Mouse (Mus musculus): ENCODE measurements around the gene Ddx43. TPM values are rescaled to one million over a fixed set of nuclear protein-coding genes. Genes with fewer than 3 reads are reported as not detected.

Gene Ddx43
- polyA plus RNA-seq, 1 experiment from 2014 or later, result 0.15 TPM

DNA sequence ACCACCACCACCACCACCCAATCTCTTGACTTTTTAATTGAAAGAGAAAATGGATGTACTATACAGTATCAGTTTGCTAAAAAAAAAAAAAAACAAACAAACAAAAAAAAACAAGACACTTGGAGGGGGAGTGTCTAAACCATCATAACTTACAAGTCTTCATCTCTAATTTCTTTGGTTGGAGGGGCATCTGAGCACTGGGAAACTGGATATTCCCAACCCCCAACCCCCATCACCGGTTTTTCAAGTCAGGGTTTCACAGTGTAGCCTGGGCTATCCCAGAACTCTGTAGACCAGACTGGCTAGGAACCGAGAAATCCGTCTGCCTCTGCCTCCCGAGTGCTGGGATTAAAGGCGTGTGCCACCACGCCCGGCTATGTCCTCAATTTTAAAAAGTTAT, 25.8 kb upstream of the Ddx43 start:
- H3K4me3 ChIP-seq (replicated peaks; ENCODE audit: low read length), result no peak overlapping the region
- WGBS, result 83% methylated on average over 7 of the region's 7 CpGs
- H3K36me3 ChIP-seq (ENCODE audit: control insufficient read depth, insufficient read depth, low read length), result no peaks in the 10 kb centered on the region
- no peaks in the 10 kb centered on the region for H3K27me3 ChIP-seq (ENCODE audit: control insufficient read depth, insufficient read depth, low read length)
- H3K27ac ChIP-seq (ENCODE audit: low read length), result no peak overlapping the region
- no peaks in the 10 kb centered on the region; the same call in 1 of the 2 replicates for H3K4me1 ChIP-seq (ENCODE audit: control insufficient read depth, insufficient read depth, low read length)
- no peak overlapping the region for H3K4me2 ChIP-seq (ENCODE audit: low read depth, low read length)
- no peak for ATAC-seq (ENCODE audit: insufficient read depth, low FRiP score)
- no peaks in the 10 kb centered on the region for H3K9me3 ChIP-seq (replicated peaks; ENCODE audit: control insufficient read depth, low read length)
- no peak overlapping the region for H3K9ac ChIP-seq (ENCODE audit: low read length)

DNA sequence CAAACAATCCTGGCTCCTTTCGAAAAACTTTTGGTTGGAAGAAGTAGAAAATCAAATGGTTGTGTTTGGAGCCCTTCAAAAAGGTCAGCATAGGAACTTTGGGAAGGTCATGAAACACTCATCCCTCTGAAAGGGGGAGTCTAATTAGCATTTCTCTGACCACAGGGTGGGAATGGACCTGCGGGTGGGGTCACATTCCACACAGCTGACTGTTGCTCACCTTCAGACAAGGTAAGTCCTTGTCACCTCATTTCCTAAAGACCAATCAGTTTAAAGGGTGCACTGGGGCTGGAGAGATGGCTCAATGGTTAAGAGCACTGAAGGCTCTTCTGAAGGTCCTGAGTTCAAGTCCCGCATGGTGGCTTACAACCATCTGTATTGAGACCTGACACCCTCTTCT, 24.1 kb upstream of the Ddx43 start:
- 92% methylated on average over 3 of the region's 3 CpGs for WGBS
- no peaks in the 10 kb centered on the region for H3K9me3 ChIP-seq (replicated peaks; ENCODE audit: control insufficient read depth, low read length)
- H3K4me1 ChIP-seq (ENCODE audit: control insufficient read depth, insufficient read depth, low read length), result no peaks in the 10 kb centered on the region
- H3K27ac ChIP-seq (ENCODE audit: low read length), result no peak overlapping the region
- H3K36me3 ChIP-seq (ENCODE audit: control insufficient read depth, insufficient read depth, low read length), result no peaks in the 10 kb centered on the region
- no peak for ATAC-seq (ENCODE audit: insufficient read depth, low FRiP score)
- no peak overlapping the region for H3K9ac ChIP-seq (ENCODE audit: low read length)
- H3K4me2 ChIP-seq (ENCODE audit: low read depth, low read length), result no peak overlapping the region
- no peaks in the 10 kb centered on the region for H3K27me3 ChIP-seq (ENCODE audit: control insufficient read depth, insufficient read depth, low read length)
- no peak overlapping the region for H3K4me3 ChIP-seq (replicated peaks; ENCODE audit: low read length)

DNA sequence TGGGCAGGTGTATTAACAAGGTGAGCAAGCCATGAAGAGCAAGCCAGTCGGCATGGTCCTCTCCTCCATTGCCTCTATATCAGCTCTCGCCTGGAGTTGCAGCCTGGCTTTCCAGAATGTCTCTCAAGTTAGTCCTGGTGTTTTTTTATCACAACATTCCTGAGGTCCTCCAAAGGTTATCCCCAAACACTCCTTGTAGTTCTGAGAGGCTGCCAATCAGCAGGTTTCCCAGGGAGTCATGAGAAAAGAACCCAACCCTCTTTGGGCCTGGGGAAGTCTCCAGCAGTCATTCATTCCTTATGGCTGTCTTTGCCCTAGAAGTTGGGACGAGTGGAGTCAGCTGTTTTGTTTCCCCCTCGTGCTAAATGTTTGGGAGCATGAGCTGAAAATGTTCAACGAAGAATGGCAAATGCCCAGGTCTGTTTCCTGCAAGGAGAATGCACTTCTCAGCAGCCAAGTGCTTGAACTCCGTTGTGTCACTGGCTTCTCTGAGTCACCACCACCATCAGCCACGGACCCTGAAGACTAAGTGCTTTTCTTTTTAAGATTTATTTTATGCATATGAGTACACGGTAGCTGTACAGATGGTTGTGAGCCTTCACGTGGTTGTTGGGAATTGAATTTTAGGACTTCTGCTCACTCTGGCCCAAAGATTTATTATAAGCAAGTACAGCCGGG, 22.6 kb upstream of the Ddx43 start:
- ATAC-seq (ENCODE audit: insufficient read depth, low FRiP score), result no peak
- 78% methylated on average over 10 of the region's 10 CpGs for WGBS
- Histone ChIP-seq H3K4me1 (ENCODE audit: control insufficient read depth, insufficient read depth, low read length) (no peaks in the 10 kb centered on the region; the same call in 1 of the 2 replicates), H3K9ac (ENCODE audit: low read length) (no peak overlapping the region), H3K27me3 (ENCODE audit: control insufficient read depth, insufficient read depth, low read length) (peaks cover 4% of the 10 kb centered on the region; the same call in 1 of the 2 replicates), H3K36me3 (ENCODE audit: control insufficient read depth, insufficient read depth, low read length) (no peaks in the 10 kb centered on the region), H3K4me2 (ENCODE audit: low read depth, low read length) (no peak overlapping the region), H3K9me3 (replicated peaks; ENCODE audit: control insufficient read depth, low read length) (no peaks in the 10 kb centered on the region), H3K4me3 (replicated peaks; ENCODE audit: low read length) (no peak overlapping the region), H3K27ac (ENCODE audit: low read length) (no peak overlapping the region)

DNA sequence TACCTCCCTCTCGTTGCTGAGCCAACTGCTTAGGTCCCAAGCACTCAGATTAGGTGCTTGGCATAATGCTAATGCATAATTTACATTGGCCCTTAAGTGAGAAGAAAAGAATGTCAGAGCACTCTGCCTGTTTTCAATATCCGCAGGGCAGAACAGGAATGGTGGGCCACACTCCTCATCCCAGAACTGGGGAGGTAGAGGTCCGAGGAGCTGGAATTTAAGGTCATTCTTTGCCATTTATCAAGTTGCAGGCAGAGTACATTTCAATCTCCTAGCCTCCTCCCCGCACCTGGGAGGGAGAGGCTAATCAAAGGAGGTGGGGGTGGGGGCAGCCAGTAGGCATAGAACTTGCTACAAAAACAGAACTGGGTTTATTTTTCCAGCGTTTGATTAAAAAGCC, 21.2 kb upstream of the Ddx43 start:
- H3K9ac ChIP-seq (ENCODE audit: low read length), result no peak overlapping the region
- no peak overlapping the region for H3K4me3 ChIP-seq (replicated peaks; ENCODE audit: low read length)
- no peaks in the 10 kb centered on the region for H3K9me3 ChIP-seq (replicated peaks; ENCODE audit: control insufficient read depth, low read length)
- H3K36me3 ChIP-seq (ENCODE audit: control insufficient read depth, insufficient read depth, low read length), result no peaks in the 10 kb centered on the region
- peak; percentile 33; the same call in 1 of the 2 replicates for ATAC-seq (ENCODE audit: insufficient read depth, low FRiP score)
- no peak overlapping the region for H3K4me2 ChIP-seq (ENCODE audit: low read depth, low read length)
- peaks cover 8% of the 10 kb centered on the region; the same call in 1 of the 2 replicates for H3K27me3 ChIP-seq (ENCODE audit: control insufficient read depth, insufficient read depth, low read length)
- WGBS, result 31% methylated on average over 5 of the region's 5 CpGs
- H3K27ac ChIP-seq (ENCODE audit: low read length), result no peak overlapping the region
- peaks cover 3% of the 10 kb centered on the region for H3K4me1 ChIP-seq (ENCODE audit: control insufficient read depth, insufficient read depth, low read length)

GRCm38 (mm10) chr9:78374885-78375389, 20.6 kb upstream of the Ddx43 start:
- Histone ChIP-seq H3K4me1 (ENCODE audit: control insufficient read depth, insufficient read depth, low read length) (peaks cover 3% of the 10 kb centered on the region), H3K9ac (ENCODE audit: low read length) (no peak overlapping the region), H3K4me2 (ENCODE audit: low read depth, low read length) (no peak overlapping the region), H3K27me3 (ENCODE audit: control insufficient read depth, insufficient read depth, low read length) (peaks cover 8% of the 10 kb centered on the region; the same call in 1 of the 2 replicates), H3K9me3 (replicated peaks; ENCODE audit: control insufficient read depth, low read length) (no peaks in the 10 kb centered on the region), H3K36me3 (ENCODE audit: control insufficient read depth, insufficient read depth, low read length) (no peaks in the 10 kb centered on the region), H3K4me3 (replicated peaks; ENCODE audit: low read length) (no peak overlapping the region), H3K27ac (ENCODE audit: low read length) (no peak overlapping the region)
- ATAC-seq (ENCODE audit: insufficient read depth, low FRiP score), result no peak
- whole genome bisulfite sequencing, result 72% methylated on average over 1 of the region's 1 CpGs

DNA sequence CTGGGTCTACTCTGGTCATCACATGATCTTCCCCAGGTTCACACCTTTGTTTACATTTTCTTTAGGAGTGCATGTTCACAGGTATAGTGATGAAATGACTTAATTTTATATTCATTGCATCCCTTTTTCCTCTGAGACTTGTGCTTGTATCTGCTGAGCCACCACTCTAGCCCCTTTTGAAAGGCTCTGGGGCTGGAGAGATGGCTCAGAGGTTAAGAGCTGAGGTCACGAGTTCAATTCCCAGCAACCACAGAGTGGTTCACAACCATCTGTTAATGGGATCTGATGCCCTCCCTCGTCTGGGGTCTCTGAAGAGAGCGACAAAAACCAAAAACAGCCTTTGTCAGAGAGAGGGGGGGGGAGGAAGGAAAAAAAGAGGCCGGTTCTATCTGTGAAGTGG, 20.1 kb upstream of the Ddx43 start:
- peaks cover 3% of the 10 kb centered on the region for H3K4me1 ChIP-seq (ENCODE audit: control insufficient read depth, insufficient read depth, low read length)
- no peak for ATAC-seq (ENCODE audit: insufficient read depth, low FRiP score)
- no peak overlapping the region for H3K4me2 ChIP-seq (ENCODE audit: low read depth, low read length)
- no peaks in the 10 kb centered on the region for H3K9me3 ChIP-seq (replicated peaks; ENCODE audit: control insufficient read depth, low read length)
- peaks cover 8% of the 10 kb centered on the region; the same call in 1 of the 2 replicates for H3K27me3 ChIP-seq (ENCODE audit: control insufficient read depth, insufficient read depth, low read length)
- no peak overlapping the region for H3K4me3 ChIP-seq (replicated peaks; ENCODE audit: low read length)
- 67% methylated on average over 4 of the region's 4 CpGs for WGBS
- H3K36me3 ChIP-seq (ENCODE audit: control insufficient read depth, insufficient read depth, low read length), result no peaks in the 10 kb centered on the region
- no peak overlapping the region for H3K9ac ChIP-seq (ENCODE audit: low read length)
- no peak overlapping the region for H3K27ac ChIP-seq (ENCODE audit: low read length)

- H3K4me1 ChIP-seq (ENCODE audit: control insufficient read depth, insufficient read depth, low read length), result peaks cover 3% of the 10 kb centered on the region
- no peaks in the 10 kb centered on the region for H3K36me3 ChIP-seq (ENCODE audit: control insufficient read depth, insufficient read depth, low read length)
- no peaks in the 10 kb centered on the region for H3K9me3 ChIP-seq (replicated peaks; ENCODE audit: control insufficient read depth, low read length)
- no peak overlapping the region for H3K9ac ChIP-seq (ENCODE audit: low read length)
- peak overlapping the region; percentile 54; the same call in 1 of the 2 replicates for H3K4me2 ChIP-seq (ENCODE audit: low read depth, low read length)
- peaks cover 8% of the 10 kb centered on the region; the same call in 1 of the 2 replicates for H3K27me3 ChIP-seq (ENCODE audit: control insufficient read depth, insufficient read depth, low read length)
- no peak for ATAC-seq (ENCODE audit: insufficient read depth, low FRiP score)
- 52% methylated on average over 8 of the region's 8 CpGs for WGBS
- H3K27ac ChIP-seq (ENCODE audit: low read length), result no peak overlapping the region
- peak overlapping the region; percentile 28 for H3K4me3 ChIP-seq (replicated peaks; ENCODE audit: low read length)
These were observed 18.0 kb upstream of the Ddx43 start for GRCm38 (mm10) chr9:78377546-78377945.

- 4% methylated on average over 21 of the region's 23 CpGs for WGBS
- Histone ChIP-seq H3K36me3 (ENCODE audit: control insufficient read depth, insufficient read depth, low read length) (no peaks in the 10 kb centered on the region), H3K4me2 (ENCODE audit: low read depth, low read length) (peak within 1 kb of the TSS; percentile 54), H3K27me3 (ENCODE audit: control insufficient read depth, insufficient read depth, low read length) (peaks cover 8% of the 10 kb centered on the region; the same call in 1 of the 2 replicates), H3K4me1 (ENCODE audit: control insufficient read depth, insufficient read depth, low read length) (peaks cover 3% of the 10 kb centered on the region), H3K27ac (ENCODE audit: low read length) (no peak within 1 kb of the TSS), H3K4me3 (replicated peaks; ENCODE audit: low read length) (peak within 1 kb of the TSS; percentile 28), H3K9me3 (replicated peaks; ENCODE audit: control insufficient read depth, low read length) (no peaks in the 10 kb centered on the region), H3K9ac (ENCODE audit: low read length) (peak within 1 kb of the TSS; percentile 43)
- peak; percentile 60 for ATAC-seq (ENCODE audit: insufficient read depth, low FRiP score)
These were observed 17.3 kb upstream of the Ddx43 start, which contains the start of gene Ooep for GRCm38 (mm10) chr9:78378113-78378785. TSS of gene Ooep (minus strand) at chr9:78378725.

- Histone ChIP-seq H3K4me1 (ENCODE audit: control insufficient read depth, insufficient read depth, low read length) (no peaks in the 10 kb centered on the region), H3K9me3 (replicated peaks; ENCODE audit: control insufficient read depth, low read length) (no peaks in the 10 kb centered on the region), H3K27me3 (ENCODE audit: control insufficient read depth, insufficient read depth, low read length) (no peaks in the 10 kb centered on the region), H3K36me3 (ENCODE audit: control insufficient read depth, insufficient read depth, low read length) (no peaks in the 10 kb centered on the region), H3K27ac (ENCODE audit: low read length) (no peak overlapping the region), H3K9ac (ENCODE audit: low read length) (no peak overlapping the region), H3K4me3 (replicated peaks; ENCODE audit: low read length) (no peak overlapping the region), H3K4me2 (ENCODE audit: low read depth, low read length) (no peak overlapping the region)
- WGBS, result 47% methylated on average over 3 of the region's 3 CpGs
- no peak for ATAC-seq (ENCODE audit: insufficient read depth, low FRiP score)
These were observed 9.7 kb upstream of the Ddx43 start for GRCm38 (mm10) chr9:78385893-78386292.

Data from stomach, embryonic 16.5 days (tissue).